Mouse (Mus musculus) skeletal muscle tissue, adult 2 months (tissue): ENCODE results near the gene Xdh.

Experiments used
- DNase-seq: peaks from one replicate; pipeline ENCODE4 v3.0.0-alpha.2; 2012; ENCODE audit warnings: low read depth, low spot score

The Xdh gene

DNA sequence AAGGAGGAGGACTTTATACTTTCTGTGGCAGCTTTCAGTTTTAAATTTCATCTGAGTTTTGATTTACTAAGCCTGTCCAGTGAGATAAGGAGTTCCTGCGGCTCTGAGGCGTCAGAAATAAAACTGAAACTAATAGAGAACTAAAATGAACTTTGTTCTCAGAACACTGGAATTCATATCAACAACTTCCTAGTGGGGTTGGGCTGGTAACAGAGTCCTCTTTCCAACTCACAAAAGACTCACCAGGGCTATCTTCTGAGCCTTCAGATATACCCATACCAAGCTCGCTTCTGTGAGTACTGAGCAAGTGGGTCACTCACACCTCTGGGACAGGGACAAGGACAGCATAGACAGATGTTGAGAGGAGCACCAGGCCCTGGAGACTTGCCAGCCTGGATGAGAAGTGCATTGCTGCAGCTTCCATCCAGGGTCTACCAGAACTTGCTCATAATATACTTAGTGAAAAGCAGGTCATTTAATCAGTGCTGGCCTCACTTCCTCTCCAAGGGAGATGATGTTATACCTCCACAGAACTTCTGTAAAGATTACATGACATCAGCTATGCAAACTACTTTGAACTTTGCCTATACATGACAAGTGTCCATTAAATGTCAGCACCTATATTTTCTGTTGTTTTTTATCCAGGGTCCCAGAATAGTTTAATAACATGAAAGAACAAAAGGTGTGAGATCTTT, 7.6 kb downstream of the Xdh start:
- DNase-seq: peak; percentile 48

DNA sequence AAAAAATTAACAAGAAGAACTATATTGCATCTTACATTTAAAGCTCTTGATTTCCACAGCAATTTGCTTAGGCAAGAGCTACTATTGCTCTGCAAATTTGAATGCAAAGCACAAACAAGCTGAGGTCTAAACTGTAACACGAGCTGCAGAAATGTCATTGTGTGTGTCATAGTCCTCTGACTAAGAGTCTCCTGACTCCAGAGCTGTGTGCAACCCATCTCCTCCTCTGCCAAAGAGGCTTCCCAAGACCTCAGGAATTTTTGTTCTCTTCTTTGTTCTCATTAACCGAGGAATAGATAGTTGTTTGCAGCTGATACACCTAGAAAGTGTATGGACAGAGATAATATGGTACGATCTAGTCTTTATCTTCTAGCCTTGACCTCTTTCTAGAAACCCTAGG, 8.2 kb downstream of the Xdh start:
- peak; percentile 32 for DNase-seq

DNA sequence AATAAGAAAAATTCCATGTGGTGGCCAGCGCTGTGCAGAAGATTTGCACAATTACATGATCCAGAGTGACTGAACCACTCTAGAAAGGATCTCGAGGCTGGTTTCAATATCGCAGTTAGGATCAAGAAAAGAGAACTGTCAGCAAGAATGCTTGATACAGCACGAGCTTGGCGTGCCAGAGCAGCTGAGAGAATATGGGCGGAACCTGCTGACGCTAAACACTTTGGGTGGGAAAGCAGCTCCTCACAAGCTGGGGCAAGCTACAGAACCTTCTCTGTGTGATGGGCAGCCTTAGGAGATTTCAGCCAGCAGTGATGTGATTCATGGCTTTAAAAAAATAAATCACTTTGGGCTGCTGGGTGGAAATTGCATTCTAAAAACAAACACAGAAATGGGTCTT, 12.9 kb downstream of the Xdh start:
- peak; percentile 49 for DNase-seq

DNA sequence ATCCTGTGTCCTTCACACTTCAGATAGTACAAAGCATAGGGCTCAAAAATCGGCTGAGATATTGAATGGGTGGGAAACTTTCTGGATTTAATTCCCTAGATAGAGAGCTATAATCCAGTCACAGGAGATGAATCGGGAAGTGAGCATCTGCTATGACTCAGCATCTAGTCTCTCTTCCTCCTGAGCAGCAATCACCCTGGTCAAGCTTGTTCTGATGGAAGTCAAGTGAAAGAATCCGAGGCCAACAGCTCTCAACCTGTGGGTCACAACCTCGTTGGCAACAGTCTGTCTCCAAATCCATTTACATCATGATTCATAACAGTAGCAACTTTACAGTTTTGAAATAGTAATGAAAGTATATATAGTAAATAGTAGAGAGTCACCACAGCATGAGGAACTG, 14.8 kb downstream of the Xdh start:
- no peak for DNase-seq

DNA sequence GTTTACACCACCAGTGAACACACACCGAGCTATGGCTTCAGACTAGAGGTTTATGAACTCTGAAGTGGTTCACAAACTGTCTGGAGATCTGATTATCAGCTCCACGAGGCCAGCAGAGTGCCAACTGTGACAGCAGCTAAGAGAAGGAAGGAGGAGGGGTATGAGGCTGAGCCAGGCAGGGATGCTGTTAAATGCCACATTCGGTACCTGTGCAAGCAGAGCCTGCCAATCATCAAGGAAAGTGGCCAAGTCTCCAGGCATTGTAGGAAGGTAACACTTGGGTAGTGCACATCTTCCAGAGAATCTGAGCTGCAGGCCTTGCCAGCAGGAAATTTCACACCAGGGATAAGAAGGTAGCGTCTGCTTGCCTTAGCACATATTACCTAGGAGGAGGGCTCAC, 15.7 kb downstream of the Xdh start:
- no peak for DNase-seq

DNA sequence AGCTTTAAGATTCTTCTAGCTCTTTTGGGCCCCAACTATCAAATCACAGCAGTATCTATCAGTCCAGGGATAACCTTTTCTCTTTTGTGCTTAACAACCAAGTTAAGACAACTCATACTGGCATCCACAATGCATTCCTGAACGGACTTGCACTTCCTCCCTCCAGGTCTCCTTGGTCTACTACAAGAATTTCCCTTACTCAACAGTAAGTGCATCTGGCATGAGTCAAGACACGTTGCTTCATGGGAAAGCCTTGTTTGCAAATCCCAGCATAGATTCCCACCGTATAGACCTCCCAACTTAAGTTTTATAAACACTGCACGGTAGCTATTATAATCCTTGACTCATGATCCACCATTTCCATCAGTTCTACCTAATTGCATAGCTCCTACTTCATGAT, 16.4 kb downstream of the Xdh start:
- no peak for DNase-seq

DNA sequence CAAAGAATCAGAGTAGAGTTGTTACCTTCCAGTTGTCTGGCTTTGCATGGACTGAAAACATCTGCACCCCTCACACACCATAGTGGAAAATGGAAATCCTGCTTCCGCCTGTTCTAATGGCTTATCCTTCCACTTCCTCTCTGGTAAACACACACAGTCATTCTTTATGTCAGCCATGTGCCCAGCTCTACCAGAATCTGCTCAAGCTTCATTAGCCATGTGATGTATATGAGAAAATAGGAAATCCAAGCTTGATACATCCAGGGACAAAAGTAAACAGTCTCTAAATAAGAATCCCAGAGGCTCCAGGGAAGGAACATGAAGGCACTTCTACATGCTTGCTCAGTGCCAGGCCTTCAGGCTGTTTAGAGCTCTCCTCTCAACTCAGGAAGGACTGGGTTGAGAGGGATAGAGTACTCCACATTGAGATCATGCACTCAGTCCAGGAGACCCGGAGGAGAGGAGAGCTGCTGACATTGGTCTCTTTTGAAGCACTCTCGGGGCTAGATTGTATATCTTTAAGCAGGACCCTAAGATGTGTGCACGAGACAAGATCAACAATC, 17.4 kb downstream of the Xdh start:
- DNase-seq: no peak

DNA sequence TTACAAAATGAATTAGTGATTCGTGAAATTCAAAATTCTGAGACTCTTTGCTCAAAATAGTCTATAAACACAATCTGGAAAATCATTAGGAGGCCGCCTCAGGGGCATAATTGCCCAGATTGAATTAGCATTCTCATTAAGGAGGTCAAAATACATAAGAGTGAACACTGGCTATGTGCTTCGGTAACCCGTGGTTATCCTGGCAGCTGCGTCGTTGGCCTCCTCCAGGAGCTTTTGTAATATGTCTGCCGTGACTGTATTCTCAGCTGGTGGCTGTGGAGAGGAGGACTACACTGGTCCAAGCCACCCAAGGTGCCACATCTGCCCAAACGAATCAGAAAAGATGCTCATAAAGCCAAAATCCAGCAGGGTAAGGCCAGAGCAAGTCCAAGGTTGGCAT, 30.5 kb downstream of the Xdh start:
- DNase-seq: no peak

DNA sequence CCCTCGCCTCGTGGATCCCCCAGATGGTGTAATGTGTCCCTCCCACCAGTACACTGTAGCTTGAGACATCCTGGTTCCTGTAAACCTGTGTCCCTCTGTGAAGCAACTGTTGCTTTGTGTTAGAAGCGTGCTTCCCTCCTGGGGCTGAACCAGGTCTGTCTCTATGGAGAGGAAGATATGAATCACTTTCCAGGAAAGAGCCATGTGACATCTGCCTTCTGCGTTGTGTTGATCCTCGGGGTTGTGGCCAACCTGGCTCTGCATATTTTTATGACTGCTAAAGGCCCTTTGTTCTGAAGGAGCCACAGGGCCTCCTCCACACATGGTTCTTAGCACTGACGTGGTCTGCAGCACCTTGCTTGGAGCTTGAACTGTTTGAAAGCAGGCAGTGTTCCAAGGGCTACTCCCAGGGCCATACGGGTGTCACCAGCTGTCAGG, 31.0 kb downstream of the Xdh start:
- no peak for DNase-seq

DNA sequence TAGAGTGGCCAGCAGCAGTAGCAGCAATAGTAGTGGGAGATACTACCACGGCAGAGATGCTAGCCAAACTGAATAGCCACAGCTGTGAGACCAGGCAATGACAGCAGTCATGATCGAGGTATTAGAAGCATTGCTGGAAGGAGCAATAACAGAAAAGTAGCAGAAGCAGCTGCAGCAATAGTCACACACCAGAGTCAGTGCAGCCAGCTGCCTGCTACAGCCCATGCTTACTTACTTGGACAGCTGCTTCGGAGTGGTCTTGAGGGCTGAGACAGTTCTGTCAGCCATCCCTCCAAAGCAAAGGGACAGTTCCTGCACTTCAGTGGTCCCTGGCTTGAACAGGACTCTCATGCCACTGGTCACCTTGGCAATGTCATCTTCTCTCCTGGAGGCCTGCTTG, 31.9 kb downstream of the Xdh start:
- no peak for DNase-seq

DNA sequence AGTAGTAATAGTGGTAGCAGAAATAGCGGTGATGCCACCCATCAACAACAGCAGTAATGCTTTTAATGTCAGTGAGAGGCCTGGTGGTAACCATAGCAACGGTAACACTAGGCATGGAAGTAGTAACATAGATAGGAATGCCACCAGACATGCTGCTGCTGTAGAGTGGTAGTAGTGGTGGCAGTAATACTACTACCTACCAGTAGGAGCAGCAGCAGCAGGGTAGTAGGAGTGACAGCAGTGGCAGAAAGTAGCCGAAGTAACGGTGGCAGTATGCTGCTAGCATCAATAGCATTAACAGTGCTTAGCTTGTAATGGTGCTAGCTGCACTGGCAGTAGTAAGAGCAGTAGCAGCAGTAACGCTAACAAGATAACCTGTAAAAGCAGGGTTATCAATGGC, 32.3 kb downstream of the Xdh start:
- no peak for DNase-seq

DNA sequence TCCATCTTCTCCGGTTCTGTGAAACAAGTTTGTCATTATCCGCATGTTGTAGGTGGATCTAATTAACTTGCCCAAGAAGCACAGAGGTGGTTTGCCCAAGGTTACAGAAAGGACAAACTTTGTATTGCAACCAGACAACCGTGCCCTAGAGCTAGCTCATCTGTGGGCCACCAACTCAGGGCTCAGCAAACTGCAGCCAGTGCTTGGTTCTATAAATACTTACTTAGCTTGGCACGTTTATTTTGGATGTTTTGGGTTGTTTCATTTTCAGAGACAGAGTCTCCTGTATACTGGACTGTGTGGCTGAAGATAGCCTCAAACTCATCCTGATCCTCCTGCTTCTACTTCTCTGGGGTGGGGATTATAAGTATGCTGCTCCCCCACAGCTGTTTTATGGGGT, 35.3 kb downstream of the Xdh start:
- no peak for DNase-seq

DNA sequence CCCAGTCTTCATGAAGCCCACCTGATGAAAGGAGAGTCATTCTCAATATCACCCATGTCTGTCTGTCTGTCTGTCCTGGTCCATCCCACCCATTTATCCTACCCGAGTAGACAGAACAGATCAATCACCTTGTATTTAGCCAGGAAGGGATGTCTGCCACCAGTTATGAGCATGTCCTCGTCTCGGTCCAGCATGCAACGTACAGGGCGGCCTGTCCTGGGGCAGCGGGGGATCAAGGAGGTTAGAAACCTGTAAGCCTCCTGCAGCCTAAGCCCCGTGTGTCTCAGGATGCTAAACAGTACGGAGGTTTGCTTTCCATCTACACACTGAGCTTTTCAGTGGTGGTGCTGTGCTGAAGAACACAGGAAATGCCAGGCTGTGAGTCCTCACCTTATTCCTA, 43.9 kb downstream of the Xdh start:
- DNase-seq: no peak

DNA sequence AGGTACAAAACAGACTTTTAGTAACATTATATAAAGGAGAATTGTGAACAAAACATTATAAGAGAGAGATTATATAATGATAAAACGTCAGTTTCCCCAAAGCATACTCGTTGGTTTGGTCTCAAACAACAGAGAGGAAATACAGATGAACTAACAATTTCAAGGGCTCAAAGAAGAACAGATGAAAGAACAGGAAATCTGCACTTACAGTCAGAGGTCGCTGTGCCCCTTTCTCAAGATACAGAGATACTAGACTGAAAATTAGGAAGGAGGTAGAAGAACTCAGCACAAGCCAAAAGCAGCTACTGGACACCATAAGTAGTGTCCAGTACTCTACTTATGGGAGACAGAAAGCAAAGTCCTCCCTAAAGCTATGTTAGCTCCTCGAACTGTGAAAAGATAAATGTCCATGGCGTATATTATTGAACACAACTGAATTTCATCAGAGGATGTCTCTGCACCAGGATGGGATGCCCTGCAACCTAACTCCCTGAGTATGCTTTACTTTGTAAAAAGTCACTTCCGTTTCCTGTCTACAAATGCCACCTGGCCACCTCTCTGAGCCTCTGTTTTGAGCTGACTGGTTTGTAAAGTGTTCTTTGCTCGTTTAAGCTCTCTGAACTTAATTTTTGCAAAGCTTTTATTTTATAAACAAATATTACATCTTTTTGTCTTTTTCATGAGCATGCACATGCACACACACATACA, 44.8 kb downstream of the Xdh start:
- DNase-seq: no peak

DNA sequence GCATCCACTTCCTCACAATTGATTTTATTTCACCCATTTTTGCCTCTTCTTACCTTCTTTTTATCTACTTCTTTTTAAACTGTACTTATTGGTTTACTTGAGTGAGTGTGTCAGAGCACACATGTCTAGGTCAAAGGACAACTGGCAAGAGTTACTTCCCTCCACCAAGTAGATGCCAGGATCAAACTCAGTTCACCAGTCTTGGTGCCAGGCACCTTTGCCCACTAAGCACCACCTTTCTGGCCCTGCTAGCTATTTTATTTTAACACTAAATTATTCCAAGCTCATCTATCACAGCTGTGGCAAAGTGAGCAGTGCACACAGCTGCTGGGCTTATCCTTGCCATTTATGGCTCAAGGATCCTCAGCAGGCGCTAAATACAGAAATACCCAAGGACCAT, 46.9 kb downstream of the Xdh start:
- DNase-seq: no peak

DNA sequence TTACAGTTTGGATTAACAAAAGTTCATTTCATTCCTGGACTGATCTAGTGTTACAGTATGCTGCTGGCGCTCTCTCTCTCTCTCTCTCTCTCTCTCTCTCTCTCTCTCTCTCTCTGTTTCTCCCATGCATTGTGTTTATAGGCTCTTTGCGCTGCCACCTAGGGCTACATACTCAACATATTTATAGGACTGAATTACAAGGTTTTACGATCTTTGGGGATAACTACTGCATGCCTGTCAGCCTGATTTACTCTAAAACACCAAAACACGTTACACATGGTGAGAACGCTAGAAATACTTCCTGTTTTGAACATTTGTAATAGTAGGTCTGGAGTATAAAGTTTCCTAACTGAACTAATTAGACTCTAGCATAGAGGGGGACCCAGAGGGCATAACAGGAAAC, 47.8 kb downstream of the Xdh start:
- DNase-seq: no peak

DNA sequence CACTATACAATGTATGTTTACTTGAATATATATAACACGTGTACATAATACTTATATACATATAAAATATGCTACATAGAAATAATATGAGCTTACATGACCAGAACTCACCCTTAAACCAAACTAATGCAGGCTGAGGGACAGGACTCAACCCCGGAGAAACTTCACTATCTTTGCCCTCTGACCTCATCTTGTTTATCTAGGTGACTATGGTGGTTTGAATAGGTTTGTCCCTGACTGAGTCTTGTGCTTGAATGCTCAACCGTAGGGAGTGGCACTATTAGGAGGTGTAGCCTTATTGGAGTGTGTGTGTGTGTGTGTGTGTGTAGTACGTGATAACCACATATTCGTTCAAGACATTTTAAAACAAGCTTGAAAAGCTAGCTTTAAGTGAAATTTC, 55.6 kb downstream of the Xdh start:
- DNase-seq: no peak

DNA sequence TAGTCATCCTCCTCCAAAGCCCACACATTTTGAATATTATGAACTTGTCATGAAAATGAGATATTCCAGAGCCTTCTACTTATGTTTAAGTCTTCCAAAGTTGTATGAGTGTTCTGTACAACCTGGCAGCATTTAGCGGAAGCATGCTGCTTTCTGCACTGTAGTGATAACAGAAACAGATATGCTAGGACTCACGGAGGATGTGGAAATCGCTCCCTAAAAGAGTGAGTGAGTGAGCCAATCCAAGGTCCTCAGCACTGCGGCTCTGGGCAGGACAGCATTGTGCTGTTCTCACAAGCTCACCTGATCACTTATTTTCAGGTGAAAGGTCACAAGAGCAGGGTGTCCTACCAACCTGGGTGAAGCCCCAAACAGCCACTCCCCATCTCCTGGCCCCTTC, 56.2 kb downstream of the Xdh start:
- no peak for DNase-seq

DNA sequence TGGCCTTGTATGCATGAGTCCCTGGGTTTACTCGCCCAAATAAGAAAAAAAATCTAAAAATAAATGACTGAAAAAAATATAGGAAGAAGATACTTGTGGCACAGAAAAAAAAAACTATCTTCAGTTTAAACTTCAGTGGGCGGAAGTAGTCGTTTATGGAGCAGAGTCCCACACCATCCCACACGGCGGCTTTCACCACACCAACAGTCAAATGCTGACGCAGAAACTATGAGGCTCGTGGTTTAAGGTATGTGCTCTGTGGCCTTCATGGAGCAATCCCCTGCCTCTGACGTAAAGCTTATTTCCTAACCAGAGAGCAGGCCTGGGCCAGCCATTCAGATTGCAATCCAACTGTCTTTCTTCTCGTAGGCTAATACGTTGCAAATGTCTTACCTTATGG, 56.8 kb downstream of the Xdh start:
- DNase-seq: no peak

DNA sequence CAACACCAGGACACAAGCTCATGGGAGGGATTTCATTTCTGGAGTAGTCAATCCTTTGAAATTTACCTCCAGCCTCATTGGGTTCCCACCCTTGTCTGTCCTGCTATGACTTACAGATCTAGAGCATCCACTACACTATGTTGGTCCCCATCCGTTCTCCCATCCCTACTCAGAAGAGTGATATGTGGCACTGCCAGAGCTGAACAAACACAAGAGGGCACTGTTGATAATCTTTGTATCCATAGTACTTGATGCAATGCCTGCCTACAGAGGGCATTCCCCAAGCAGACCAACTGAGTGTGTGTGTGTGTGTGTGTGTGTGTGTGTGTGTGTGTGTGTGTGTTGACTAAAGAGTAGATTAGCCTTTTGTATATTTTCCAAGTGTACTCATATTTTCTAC, 58.4 kb downstream of the Xdh start:
- DNase-seq: no peak

DNA sequence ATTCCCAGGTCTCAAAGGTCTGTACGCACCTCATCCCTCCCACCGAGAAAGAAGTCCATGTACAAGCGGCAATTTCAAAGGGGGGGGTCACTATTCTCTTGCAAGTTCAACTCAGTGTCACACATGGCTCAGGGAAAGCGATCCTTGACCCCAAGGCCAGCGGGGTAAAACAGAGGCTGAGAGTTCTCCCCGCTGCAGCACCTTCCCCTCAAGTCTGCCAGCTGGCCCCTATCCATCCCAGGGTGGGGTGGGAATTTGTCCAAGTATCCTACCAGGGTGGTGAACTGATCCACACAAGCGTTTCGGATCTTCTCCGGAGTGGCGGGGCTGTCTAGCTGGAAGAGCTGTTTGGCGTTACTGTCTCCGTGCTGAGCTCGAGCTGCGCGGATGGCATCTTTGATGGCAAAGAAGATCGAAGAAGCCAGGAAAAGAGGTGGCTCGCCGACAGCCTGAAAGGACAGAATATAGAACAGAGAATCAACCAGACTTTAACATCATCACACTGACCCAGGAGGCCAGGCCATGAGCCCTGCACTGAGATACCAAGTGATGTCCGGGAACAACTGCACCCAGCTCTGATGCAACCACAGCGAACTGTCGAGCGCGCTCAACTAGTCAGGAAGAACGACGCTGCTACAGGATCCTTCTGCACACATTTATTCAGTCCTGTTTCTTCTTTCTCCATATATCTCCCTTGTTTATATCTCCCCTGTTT, 63.8 kb downstream of the Xdh start:
- no peak for DNase-seq

DNA sequence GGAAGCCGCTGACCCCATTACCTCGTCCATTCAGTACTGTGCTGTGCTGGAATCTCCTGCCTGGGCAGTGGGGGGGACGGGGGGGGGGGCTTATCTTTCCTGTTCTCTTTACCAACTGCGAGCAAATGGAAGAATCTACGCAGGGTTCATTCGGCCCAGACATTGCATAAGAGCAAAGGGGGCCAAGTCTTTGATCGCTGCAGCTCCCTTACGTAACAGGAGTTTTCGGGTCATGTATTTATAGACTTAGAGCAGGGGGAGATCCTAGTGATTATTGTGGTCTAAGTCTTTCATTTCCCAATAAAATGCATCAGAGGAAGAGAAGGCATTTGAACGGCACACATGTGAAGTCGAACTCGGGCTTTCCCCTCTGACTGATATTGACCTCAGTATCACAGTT, 66.7 kb downstream of the Xdh start:
- DNase-seq: no peak

DNA sequence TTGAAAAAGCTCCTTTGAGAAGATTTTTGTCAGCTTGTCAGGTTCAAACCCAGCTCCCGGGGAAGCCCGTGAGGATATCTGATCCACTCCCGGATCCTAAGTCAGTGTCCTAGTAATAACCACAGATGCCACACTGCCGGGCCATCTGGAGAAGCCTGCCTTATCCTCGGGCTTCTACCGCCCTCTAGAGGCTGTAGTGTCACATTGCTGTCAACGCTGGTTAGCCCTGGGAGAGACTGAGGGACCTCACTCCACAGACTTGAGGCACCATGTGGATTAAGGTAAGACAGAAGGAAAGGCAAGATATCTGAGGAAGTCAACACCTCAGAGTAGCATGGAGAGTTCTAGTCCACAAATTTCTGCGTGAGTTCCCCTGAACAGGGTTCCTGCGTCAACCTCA, 67.8 kb downstream of the Xdh start:
- peak; percentile 80 for DNase-seq
